ENCODE assay signal across 8 mouse cellular contexts in genomic region chr3:51233918-51234751, GRCm38 (mm10). TPM values are rescaled to one million over a fixed set of nuclear protein-coding genes. Genes with fewer than 3 reads are reported as not detected.
DNase-seq lines count a peak whose midpoint lies in the region; ATAC-seq and TF ChIP-seq lines count a peak whose summit lies in the region.

No protein-coding gene starts in this region.

- 50% methylated on average over 13 of the region's 13 CpGs for WGBS in forebrain, embryonic 12.5 days
- 15% methylated on average over 13 of the region's 13 CpGs for WGBS in heart, postnatal 0 days
- 46% methylated on average over 13 of the region's 13 CpGs for WGBS in liver, embryonic 15.5 days (ENCODE audit: insufficient replicate concordance)
- WGBS in neural tube, embryonic 13.5 days: 51% methylated on average over 13 of the region's 13 CpGs

- ATAC-seq in forebrain, embryonic 12.5 days (ENCODE audit: low FRiP score): peak; percentile 84
- peak; percentile 84 for ATAC-seq in heart, postnatal 0 days (ENCODE audit: insufficient read depth, low read depth)
- ATAC-seq in liver, embryonic 15.5 days (ENCODE audit: insufficient read depth): no peak
- ATAC-seq in neural tube, embryonic 13.5 days (ENCODE audit: low read depth): peak; percentile 82

- H3K79me2 ChIP-seq in CH12.LX (replicated peaks; ENCODE audit: control insufficient read depth, extremely low read depth, insufficient read depth, poor library complexity, severe bottlenecking): peaks cover 6% of the 10 kb centered on the region

- TF ChIP-seq RAD21 in CH12.LX (IDR thresholded peaks at IDR 0.05; ENCODE audit: low read depth, low read length): peak; percentile 91

- peak; percentile 77 for DNase-seq in CH12.LX (ENCODE audit: extremely low read depth)
- peak; percentile 76 for DNase-seq in c-Kit-positive CD71-positive TER-119-negative erythroid progenitor cells, embryonic 14.5 days (ENCODE audit: low read depth)
- DNase-seq in heart, postnatal 0 days (ENCODE audit: low spot score): peak; percentile 91
- peak; percentile 87 to 93 for DNase-seq in kidney, postnatal 36 days
- DNase-seq in telencephalon, adult 2 months (ENCODE audit: low read depth, low spot score): peak; percentile 53

- no peaks in the 10 kb centered on the region for H3K9me3 ChIP-seq in CH12.LX (replicated peaks; ENCODE audit: low read length)
- no peaks in the 10 kb centered on the region for H3K9me3 ChIP-seq in forebrain, embryonic 12.5 days
- H3K9me3 ChIP-seq in heart, postnatal 0 days (replicated peaks; ENCODE audit: control insufficient read depth, low read length): no peaks in the 10 kb centered on the region
- no peaks in the 10 kb centered on the region for H3K9me3 ChIP-seq in liver, embryonic 15.5 days (replicated peaks)
- no peaks in the 10 kb centered on the region for H3K9me3 ChIP-seq in neural tube, embryonic 13.5 days

- no peak overlapping the region for H3K27ac ChIP-seq in CH12.LX (ENCODE audit: insufficient read depth, low read depth)
- H3K27ac ChIP-seq in forebrain, embryonic 12.5 days: no peak overlapping the region
- H3K27ac ChIP-seq in heart, postnatal 0 days (ENCODE audit: low read depth): peak overlapping the region; percentile 96
- H3K27ac ChIP-seq in liver, embryonic 15.5 days (replicated peaks): peak overlapping the region; percentile 99
- H3K27ac ChIP-seq in neural tube, embryonic 13.5 days (replicated peaks): no peak overlapping the region

- in situ Hi-C loops in CH12.LX (cut with MboI; ENCODE audit: low pct_ligation_motif_present, low pct_unique_long_range_greater_than_20kb, low sequenced_read_pairs): loop anchor here (10.0 kb wide), 2 partner anchors 51 to 131 kb away; no protein-coding TSS in a partner anchor

- H3K9ac ChIP-seq in CH12.LX (ENCODE audit: insufficient read depth, low read depth): no peak overlapping the region
- no peak overlapping the region for H3K9ac ChIP-seq in forebrain, embryonic 12.5 days
- peak overlapping the region; percentile 37 for H3K9ac ChIP-seq in heart, postnatal 0 days (replicated peaks; ENCODE audit: low read depth, low read length)
- peak overlapping the region; percentile 19; the same call in 1 of the 2 replicates for H3K9ac ChIP-seq in liver, embryonic 15.5 days
- H3K9ac ChIP-seq in neural tube, embryonic 13.5 days: 0 out of 2 replicates have a peak overlapping the region, but pooled peaks have one; percentile 8

- no peak for TF ChIP-seq EP300 in CH12.LX (IDR thresholded peaks at IDR 0.05; ENCODE audit: low read length)
- no peak for TF ChIP-seq EP300 in heart, postnatal 0 days (IDR thresholded peaks at IDR 0.05; ENCODE audit: low read depth)

- H3K4me3 ChIP-seq in CH12.LX (replicated peaks in 1 of 3; ENCODE audit: low read depth in 2 of 3, low read length in 2 of 3, poor library complexity in 1 of 3): no peak overlapping the region
- no peak overlapping the region for H3K4me3 ChIP-seq in forebrain, embryonic 12.5 days (replicated peaks)
- H3K4me3 ChIP-seq in heart, postnatal 0 days (ENCODE audit: low read depth, low read length): no peak overlapping the region
- no peak overlapping the region; the same call in 1 of the 2 replicates for H3K4me3 ChIP-seq in liver, embryonic 15.5 days (replicated peaks)
- H3K4me3 ChIP-seq in neural tube, embryonic 13.5 days: no peak overlapping the region

- peak; percentile 93 for TF ChIP-seq CTCF in CH12.LX (conservative IDR thresholded peaks at IDR 0.05 in 1 of 2, IDR thresholded peaks at IDR 0.05 in 1 of 2; ENCODE audit: low read depth in 2 of 2, low read length in 2 of 2)
- peak; percentile 98 for TF ChIP-seq CTCF in heart, postnatal 0 days (IDR thresholded peaks at IDR 0.05; ENCODE audit: low read depth)

- H3K4me2 ChIP-seq in CH12.LX (ENCODE audit: insufficient read depth, low read depth, poor library complexity, severe bottlenecking): no peak overlapping the region
- no peak overlapping the region for H3K4me2 ChIP-seq in forebrain, embryonic 12.5 days
- peak overlapping the region; percentile 26; the same call in 1 of the 2 replicates for H3K4me2 ChIP-seq in heart, postnatal 0 days (ENCODE audit: low read depth, low read length)
- peak overlapping the region; percentile 33 for H3K4me2 ChIP-seq in liver, embryonic 15.5 days
- no peak overlapping the region for H3K4me2 ChIP-seq in neural tube, embryonic 13.5 days

- no peak for TF ChIP-seq POLR2A in CH12.LX (IDR thresholded peaks at IDR 0.05; ENCODE audit: low read depth, low read length)

- H3K27me3 ChIP-seq in CH12.LX (replicated peaks): no peaks in the 10 kb centered on the region
- no peaks in the 10 kb centered on the region for H3K27me3 ChIP-seq in forebrain, embryonic 12.5 days
- no peaks in the 10 kb centered on the region for H3K27me3 ChIP-seq in heart, postnatal 0 days (ENCODE audit: control insufficient read depth, insufficient read depth, low read length)
- H3K27me3 ChIP-seq in liver, embryonic 15.5 days: no peaks in the 10 kb centered on the region
- no peaks in the 10 kb centered on the region for H3K27me3 ChIP-seq in neural tube, embryonic 13.5 days

- dilution Hi-C loops in CH12.LX (cut with MboI; ENCODE audit: extremely low pct_ligation_motif_present, extremely low pct_unique_long_range_greater_than_20kb, low sequenced_read_pairs): no loop called here

- H3K4me1 ChIP-seq in CH12.LX (ENCODE audit: control insufficient read depth in 1 of 2, insufficient read depth in 2 of 2): peaks cover 2 to 10% of the 10 kb centered on the region in 2 experiments; a peak in 2 of 4 replicates
- 0 out of 2 replicates have a peak, but pooled peaks cover 9% of the 10 kb centered on the region for H3K4me1 ChIP-seq in forebrain, embryonic 12.5 days
- H3K4me1 ChIP-seq in heart, postnatal 0 days (ENCODE audit: control insufficient read depth, insufficient read depth): peaks cover 28% of the 10 kb centered on the region
- peaks cover 87% of the 10 kb centered on the region for H3K4me1 ChIP-seq in liver, embryonic 15.5 days (replicated peaks)
- peaks cover 15% of the 10 kb centered on the region for H3K4me1 ChIP-seq in neural tube, embryonic 13.5 days (replicated peaks)

- peaks cover 2 to 61% of the 10 kb centered on the region in 2 experiments for H3K36me3 ChIP-seq in CH12.LX (replicated peaks in 1 of 2; ENCODE audit: control insufficient read depth in 1 of 2, insufficient read depth in 1 of 2, low read length in 1 of 2)
- no peaks in the 10 kb centered on the region for H3K36me3 ChIP-seq in forebrain, embryonic 12.5 days (replicated peaks)
- no peaks in the 10 kb centered on the region for H3K36me3 ChIP-seq in heart, postnatal 0 days (replicated peaks; ENCODE audit: control insufficient read depth, insufficient read depth, low read length)
- peaks cover 44% of the 10 kb centered on the region for H3K36me3 ChIP-seq in liver, embryonic 15.5 days (replicated peaks)
- no peaks in the 10 kb centered on the region; the same call in 1 of the 2 replicates for H3K36me3 ChIP-seq in neural tube, embryonic 13.5 days

TF ChIP-seq in CH12.LX, 34 proteins besides CTCF, POLR2A, EP300 and RAD21:
- TF ChIP-seq TBP (conservative IDR thresholded peaks at IDR 0.05; ENCODE audit: low read depth, low read length): no peak
- TF ChIP-seq IRF4 (IDR thresholded peaks at IDR 0.05; ENCODE audit: low read depth, low read length): peak; percentile 10; the same call in 1 of the 2 replicates
- TF ChIP-seq MAX (IDR thresholded peaks at IDR 0.05; ENCODE audit: low read length): 0 out of 2 replicates have a peak, but pooled peaks have one; percentile 25
- no peak for TF ChIP-seq JUND (conservative IDR thresholded peaks at IDR 0.05; ENCODE audit: low read depth, low read length)
- 0 out of 2 replicates have a peak, but pooled peaks have one; percentile 20 for TF ChIP-seq TCF12 (IDR thresholded peaks at IDR 0.05; ENCODE audit: low read depth, low read length)
- TF ChIP-seq SMC3 (IDR thresholded peaks at IDR 0.05; ENCODE audit: low read depth, low read length): peak; percentile 88
- no peak for TF ChIP-seq USF1 (IDR thresholded peaks at IDR 0.05; ENCODE audit: low read depth, low read length)
- TF ChIP-seq NELFE (IDR thresholded peaks at IDR 0.05; ENCODE audit: low read depth, low read length): peak; percentile 34; the same call in 1 of the 2 replicates
- TF ChIP-seq ZC3H11A (IDR thresholded peaks at IDR 0.05; ENCODE audit: low read depth, low read length): peak; percentile 37; the same call in 1 of the 2 replicates
- peak; percentile 41; the same call in 1 of the 2 replicates for TF ChIP-seq MYC (IDR thresholded peaks at IDR 0.05; ENCODE audit: low read depth, low read length)

RNA-seq across cellular contexts. Expression of gene Noct, which starts 9.9 kb away (rescaled TPM):
- 8.7 and 10.2 TPM in 2 replicates for total RNA-seq in CH12.LX (2012; rRNA removed)
- 13.8 and 14.5 TPM in 2 replicates for total RNA-seq in CH12.LX (2014; rRNA removed)
- 9.9 and 12.0 TPM in 2 replicates for polyA plus RNA-seq in CH12.LX (2012; ENCODE audit: insufficient read length, low read depth)
- 14.9 and 16.4 TPM in 2 replicates for polyA plus RNA-seq in forebrain, embryonic 12.5 days (2016; fragmentation: Nextera tagmentation; extraction: Ambion mirVana)
- total RNA-seq in heart, postnatal 0 days (2014; rRNA removed; ENCODE audit: low replicate concordance): 28.1 and 35.6 TPM in 2 replicates
- 8.5 and 11.9 TPM in 2 replicates for polyA plus RNA-seq in heart, postnatal 0 days (2015; fragmentation: Nextera tagmentation; extraction: Ambion mirVana)
- 22.0 and 24.2 TPM in 2 replicates for polyA plus RNA-seq in liver, embryonic 15.5 days (2015; fragmentation: Nextera tagmentation; extraction: Ambion mirVana)
- 21.5 and 22.8 TPM in 2 replicates for polyA plus RNA-seq in neural tube, embryonic 13.5 days (2015; fragmentation: Nextera tagmentation; extraction: Ambion mirVana)

Comparison
In these comparisons a context has a peak if more than half of its experiments do, and no peak if none do; other contexts are left out.
1. H3K27ac ChIP-seq: peak in heart, postnatal 0 days (single experiment) and liver, embryonic 15.5 days (single experiment); none in CH12.LX (single experiment), forebrain, embryonic 12.5 days (single experiment) and neural tube, embryonic 13.5 days (single experiment).
2. H3K4me2 ChIP-seq: peak in heart, postnatal 0 days (single experiment) and liver, embryonic 15.5 days (single experiment); none in CH12.LX (single experiment), forebrain, embryonic 12.5 days (single experiment) and neural tube, embryonic 13.5 days (single experiment).
3. H3K9ac ChIP-seq: peak in heart, postnatal 0 days (single experiment), liver, embryonic 15.5 days (single experiment) and neural tube, embryonic 13.5 days (single experiment); none in CH12.LX (single experiment) and forebrain, embryonic 12.5 days (single experiment).
4. Peak in every context shown above with its lines, with median percentiles within 50 percentile points of each other: DNase-seq.